Mouse (Mus musculus): ENCODE data around the gene Mpig6b. TPM values are rescaled to one million over a fixed set of nuclear protein-coding genes. Genes with fewer than 3 reads are reported as not detected.

Gene Mpig6b
- polyA plus RNA-seq, 1 experiment from 2014 or later = 0.46 TPM

Other genes with a start within 250 kb of the Mpig6b start
- 25.2 and 28.7 TPM in 2 replicates for gene Stk19, start 229.2 kb downstream of the Mpig6b start, polyA plus RNA-seq (2014; fragmentation: Nextera tagmentation; extraction: Ambion mirVana)
- 55.7 and 66.4 TPM in 2 replicates for gene Dxo, start 229.2 kb downstream of the Mpig6b start, polyA plus RNA-seq (2014; fragmentation: Nextera tagmentation; extraction: Ambion mirVana)
- 22.8 and 45.9 TPM in 2 replicates for gene Skiv2l, start 216.0 kb downstream of the Mpig6b start, polyA plus RNA-seq (2014; fragmentation: Nextera tagmentation; extraction: Ambion mirVana)
- gene Nelfe, start 215.8 kb downstream of the Mpig6b start, polyA plus RNA-seq (2014; fragmentation: Nextera tagmentation; extraction: Ambion mirVana) = 107 and 119 TPM in 2 replicates
- 4.0 and 5.4 TPM in 2 replicates for gene Cfb, start 203.7 kb downstream of the Mpig6b start, polyA plus RNA-seq (2014; fragmentation: Nextera tagmentation; extraction: Ambion mirVana)
- 2.1 and 3.7 TPM in 2 replicates for gene Zbtb12, start 186.7 kb downstream of the Mpig6b start, polyA plus RNA-seq (2014; fragmentation: Nextera tagmentation; extraction: Ambion mirVana)
- gene Gm20547, start 184.1 kb downstream of the Mpig6b start, polyA plus RNA-seq (2014; fragmentation: Nextera tagmentation; extraction: Ambion mirVana) = not detected in 2 replicates
- 1.7 and 1.9 TPM in 2 replicates for gene C2, start 167.9 kb downstream of the Mpig6b start, polyA plus RNA-seq (2014; fragmentation: Nextera tagmentation; extraction: Ambion mirVana)
- 70.5 and 76.9 TPM in 2 replicates for gene Ehmt2, start 167.7 kb downstream of the Mpig6b start, polyA plus RNA-seq (2014; fragmentation: Nextera tagmentation; extraction: Ambion mirVana)
- 5.4 and 7.7 TPM in 2 replicates for gene Slc44a4, start 151.7 kb downstream of the Mpig6b start, polyA plus RNA-seq (2014; fragmentation: Nextera tagmentation; extraction: Ambion mirVana)
- 19.6 and 23.2 TPM in 2 replicates for gene Neu1, start 134.9 kb downstream of the Mpig6b start, polyA plus RNA-seq (2014; fragmentation: Nextera tagmentation; extraction: Ambion mirVana)
- gene Hspa1b, start 106.9 kb downstream of the Mpig6b start, polyA plus RNA-seq (2014; fragmentation: Nextera tagmentation; extraction: Ambion mirVana) = 0.54 and 0.80 TPM in 2 replicates
- not detected in 2 replicates for gene Gm20481, start 96.3 kb downstream of the Mpig6b start, polyA plus RNA-seq (2014; fragmentation: Nextera tagmentation; extraction: Ambion mirVana)
- gene Hspa1a, start 94.0 kb downstream of the Mpig6b start, polyA plus RNA-seq (2014; fragmentation: Nextera tagmentation; extraction: Ambion mirVana) = 4.3 and 4.8 TPM in 2 replicates
- gene Hspa1l, start 93.5 kb downstream of the Mpig6b start, polyA plus RNA-seq (2014; fragmentation: Nextera tagmentation; extraction: Ambion mirVana) = 0.79 and 1.3 TPM in 2 replicates
- 240 and 246 TPM in 2 replicates for gene Lsm2, start 84.3 kb downstream of the Mpig6b start, polyA plus RNA-seq (2014; fragmentation: Nextera tagmentation; extraction: Ambion mirVana)
- 96.4 and 137 TPM in 2 replicates for gene Vars, start 65.2 kb downstream of the Mpig6b start, polyA plus RNA-seq (2014; fragmentation: Nextera tagmentation; extraction: Ambion mirVana)
- 0.13 and 0.28 TPM in 2 replicates for gene Vwa7, start 49.6 kb downstream of the Mpig6b start, polyA plus RNA-seq (2014; fragmentation: Nextera tagmentation; extraction: Ambion mirVana)
- gene Sapcd1, start 38.2 kb downstream of the Mpig6b start, polyA plus RNA-seq (2014; fragmentation: Nextera tagmentation; extraction: Ambion mirVana) = 6.6 and 10.9 TPM in 2 replicates
- gene Msh5, start 19.4 kb downstream of the Mpig6b start, polyA plus RNA-seq (2014; fragmentation: Nextera tagmentation; extraction: Ambion mirVana) = 4.9 and 5.9 TPM in 2 replicates
- gene Clic1, start 16.2 kb downstream of the Mpig6b start, polyA plus RNA-seq (2014; fragmentation: Nextera tagmentation; extraction: Ambion mirVana) = 72.1 and 172 TPM in 2 replicates
- 355 and 422 TPM in 2 replicates for gene Ddah2, start 7.1 kb downstream of the Mpig6b start, polyA plus RNA-seq (2014; fragmentation: Nextera tagmentation; extraction: Ambion mirVana)
- 0.20 and 0.30 TPM in 2 replicates for gene Ly6g6c, start 796 bp downstream of the Mpig6b start, polyA plus RNA-seq (2014; fragmentation: Nextera tagmentation; extraction: Ambion mirVana)
- 0.81 and 1.3 TPM in 2 replicates for gene Ly6g6e, start 10.7 kb upstream of the Mpig6b start, polyA plus RNA-seq (2014; fragmentation: Nextera tagmentation; extraction: Ambion mirVana)
- 4.3 and 4.8 TPM in 2 replicates for gene Ly6g6d, start 11.9 kb upstream of the Mpig6b start, polyA plus RNA-seq (2014; fragmentation: Nextera tagmentation; extraction: Ambion mirVana)
- 0.31 and 0.34 TPM in 2 replicates for gene Ly6g6f, start 19.4 kb upstream of the Mpig6b start, polyA plus RNA-seq (2014; fragmentation: Nextera tagmentation; extraction: Ambion mirVana)
- 73.9 and 85.7 TPM in 2 replicates for gene Abhd16a, start 23.1 kb upstream of the Mpig6b start, polyA plus RNA-seq (2014; fragmentation: Nextera tagmentation; extraction: Ambion mirVana)
- gene Ly6g5c, start 42.1 kb upstream of the Mpig6b start, polyA plus RNA-seq (2014; fragmentation: Nextera tagmentation; extraction: Ambion mirVana) = not detected in 2 replicates
- gene Ly6g5b, start 49.2 kb upstream of the Mpig6b start, polyA plus RNA-seq (2014; fragmentation: Nextera tagmentation; extraction: Ambion mirVana) = 1.2 and 1.3 TPM in 2 replicates
- gene Gpank1, start 55.3 kb upstream of the Mpig6b start, polyA plus RNA-seq (2014; fragmentation: Nextera tagmentation; extraction: Ambion mirVana) = 19.4 and 20.8 TPM in 2 replicates
- gene Csnk2b, start 55.9 kb upstream of the Mpig6b start, polyA plus RNA-seq (2014; fragmentation: Nextera tagmentation; extraction: Ambion mirVana) = 325 and 334 TPM in 2 replicates
- gene D17H6S53E, start 60.2 kb upstream of the Mpig6b start, polyA plus RNA-seq (2014; fragmentation: Nextera tagmentation; extraction: Ambion mirVana) = 9.4 and 10.0 TPM in 2 replicates
- 9.7 and 10.4 TPM in 2 replicates for gene Apom, start 65.9 kb upstream of the Mpig6b start, polyA plus RNA-seq (2014; fragmentation: Nextera tagmentation; extraction: Ambion mirVana)
- 82.6 and 99.0 TPM in 2 replicates for gene Bag6, start 69.0 kb upstream of the Mpig6b start, polyA plus RNA-seq (2014; fragmentation: Nextera tagmentation; extraction: Ambion mirVana)
- gene Prrc2a, start 98.7 kb upstream of the Mpig6b start, polyA plus RNA-seq (2014; fragmentation: Nextera tagmentation; extraction: Ambion mirVana) = 248 and 262 TPM in 2 replicates
- 9.7 and 10.9 TPM in 2 replicates for gene Aif1, start 109.9 kb upstream of the Mpig6b start, polyA plus RNA-seq (2014; fragmentation: Nextera tagmentation; extraction: Ambion mirVana)
- 12.2 and 15.9 TPM in 2 replicates for gene Lst1, start 122.3 kb upstream of the Mpig6b start, polyA plus RNA-seq (2014; fragmentation: Nextera tagmentation; extraction: Ambion mirVana)
- gene Ltb, start 128.3 kb upstream of the Mpig6b start, polyA plus RNA-seq (2014; fragmentation: Nextera tagmentation; extraction: Ambion mirVana) = 0.34 and 1.4 TPM in 2 replicates
- not detected in 2 replicates for gene Tnf, start 135.8 kb upstream of the Mpig6b start, polyA plus RNA-seq (2014; fragmentation: Nextera tagmentation; extraction: Ambion mirVana)
- gene Lta, start 139.2 kb upstream of the Mpig6b start, polyA plus RNA-seq (2014; fragmentation: Nextera tagmentation; extraction: Ambion mirVana) = 0.14 TPM in 1 of 2 replicates, not detected in the other
- 0.89 TPM in 1 of 2 replicates, not detected in the other for gene Gm16181, start 154.7 kb upstream of the Mpig6b start, polyA plus RNA-seq (2014; fragmentation: Nextera tagmentation; extraction: Ambion mirVana)
- 5.3 and 6.4 TPM in 2 replicates for gene Atp6v1g2, start 167.5 kb upstream of the Mpig6b start, polyA plus RNA-seq (2014; fragmentation: Nextera tagmentation; extraction: Ambion mirVana)
- gene Nfkbil1, start 169.6 kb upstream of the Mpig6b start, polyA plus RNA-seq (2014; fragmentation: Nextera tagmentation; extraction: Ambion mirVana) = 3.3 and 6.0 TPM in 2 replicates
- 525 and 616 TPM in 2 replicates for gene Ddx39b, start 175.6 kb upstream of the Mpig6b start, polyA plus RNA-seq (2014; fragmentation: Nextera tagmentation; extraction: Ambion mirVana)
- 38.3 and 42.8 TPM in 2 replicates for gene H2-D1, start 196.5 kb upstream of the Mpig6b start, polyA plus RNA-seq (2014; fragmentation: Nextera tagmentation; extraction: Ambion mirVana)